Mouse (Mus musculus) cerebellum, adult 9-11 months (tissue): ENCODE data around the gene Nucks1.
A peak's percentile ranks its signal among the peaks of the same experiment; 100 is the strongest.

ENCODE experiments used
- DNase-seq: peaks from one replicate; pipeline ENCODE4 v3.0.0; 2022

Nucks1 gene

DNA sequence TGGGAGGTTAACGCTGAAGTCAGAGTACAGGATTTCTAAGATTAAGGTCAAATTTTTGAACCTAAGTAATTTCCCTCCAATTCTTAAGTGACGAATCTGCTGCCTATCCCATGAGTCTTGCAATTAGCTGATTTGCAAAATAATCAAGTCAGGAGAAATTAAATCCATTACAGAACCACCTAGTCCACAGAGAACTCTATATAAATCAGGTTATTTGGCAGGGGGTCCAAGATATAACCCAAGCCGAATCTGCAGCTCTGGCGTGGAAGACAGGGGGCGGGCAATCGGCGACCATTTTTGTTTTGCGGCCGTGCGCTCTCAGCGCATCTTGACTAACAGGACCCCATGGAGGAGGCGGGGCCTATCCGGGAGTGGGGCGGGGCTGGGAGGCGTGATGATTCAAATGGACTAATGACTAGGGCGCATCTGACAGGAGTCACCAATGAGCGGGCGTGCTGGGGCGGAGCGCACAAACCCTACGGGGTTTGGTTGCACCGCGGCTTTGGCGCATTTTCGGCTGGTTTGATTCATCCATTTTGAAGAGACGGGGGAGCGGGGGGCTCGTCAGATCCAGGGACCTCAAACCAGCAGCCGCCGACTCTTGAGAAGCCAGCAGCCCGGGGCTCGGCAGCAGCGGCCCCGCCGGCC lies at the start of gene Nucks1:
Gene Nucks1 (plus strand): TSS at position 534 of the 648 bp plus-strand sequence.
- peak; percentile 100 for DNase-seq

DNA sequence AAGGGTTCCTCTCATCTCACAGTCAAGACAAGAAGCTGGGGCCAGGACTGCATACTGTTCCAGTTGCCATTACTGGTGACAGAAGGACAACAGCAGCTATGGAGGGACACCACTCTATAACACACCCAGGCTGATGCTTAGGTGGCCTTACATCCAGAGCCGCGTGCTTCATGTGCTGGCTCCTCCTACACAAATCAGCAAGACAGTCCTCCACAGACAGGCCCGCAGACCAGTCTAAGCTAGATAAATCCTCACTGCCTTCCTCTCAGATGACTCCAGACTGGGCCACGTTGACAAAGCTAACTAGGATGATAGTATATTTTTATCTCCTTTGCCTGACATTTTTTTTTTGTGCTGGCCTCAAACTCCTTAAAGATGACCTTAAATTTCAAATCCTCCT lies 48.5 kb upstream of the Nucks1 start:
- no peak for DNase-seq

DNA sequence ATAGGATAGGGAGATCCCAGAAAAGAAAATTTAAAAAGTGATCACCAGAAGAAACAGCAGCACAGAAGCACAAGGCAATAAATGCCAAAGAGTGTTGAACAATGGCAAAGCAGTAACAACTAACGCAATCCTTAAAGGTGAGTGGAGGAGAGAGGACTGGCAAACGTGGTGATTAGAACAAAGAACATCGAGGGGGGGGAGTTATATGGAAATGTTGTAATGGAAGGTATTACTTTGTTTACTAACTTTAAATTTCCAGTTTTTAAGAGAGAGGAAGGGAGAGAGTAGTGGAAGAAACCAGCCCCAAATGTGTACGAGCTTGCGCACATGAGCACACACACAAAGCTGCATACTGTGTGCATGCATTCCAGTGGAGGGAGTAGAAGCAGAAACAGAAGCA lies 44.7 kb upstream of the Nucks1 start:
- DNase-seq, result no peak

DNA sequence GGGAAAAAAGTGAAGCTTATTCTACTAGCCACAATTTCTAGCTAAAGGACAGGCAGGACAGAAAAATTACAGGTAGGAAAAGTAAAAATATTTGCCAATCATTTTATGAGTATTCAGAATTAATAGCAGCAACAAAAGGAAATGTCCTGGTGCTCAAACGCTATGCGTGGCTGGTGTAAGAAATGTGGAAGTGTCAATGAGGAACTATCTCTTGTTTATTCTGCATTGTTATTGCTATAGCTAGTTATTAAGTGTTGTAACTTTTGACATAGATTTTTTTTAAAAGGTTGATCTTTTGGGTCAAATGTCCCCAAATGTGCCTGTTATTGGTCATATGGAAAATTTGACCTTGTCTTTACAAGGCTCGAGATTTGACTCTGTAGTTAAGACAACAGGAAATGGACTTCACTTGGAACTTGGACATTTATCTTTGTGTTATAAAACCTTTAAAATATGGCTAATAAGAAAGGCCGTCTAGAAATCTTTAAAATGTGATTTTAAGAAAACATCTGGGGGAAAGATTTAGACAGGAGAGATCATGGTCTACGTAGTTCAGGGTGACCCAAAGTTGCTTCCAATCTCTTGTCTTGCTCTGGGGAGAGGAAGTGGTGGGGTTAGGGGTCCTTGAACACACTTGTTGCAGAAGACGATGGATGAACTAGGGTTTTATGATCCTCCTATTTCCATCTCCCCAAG lies 43.9 kb upstream of the Nucks1 start:
- DNase-seq, result no peak

DNA sequence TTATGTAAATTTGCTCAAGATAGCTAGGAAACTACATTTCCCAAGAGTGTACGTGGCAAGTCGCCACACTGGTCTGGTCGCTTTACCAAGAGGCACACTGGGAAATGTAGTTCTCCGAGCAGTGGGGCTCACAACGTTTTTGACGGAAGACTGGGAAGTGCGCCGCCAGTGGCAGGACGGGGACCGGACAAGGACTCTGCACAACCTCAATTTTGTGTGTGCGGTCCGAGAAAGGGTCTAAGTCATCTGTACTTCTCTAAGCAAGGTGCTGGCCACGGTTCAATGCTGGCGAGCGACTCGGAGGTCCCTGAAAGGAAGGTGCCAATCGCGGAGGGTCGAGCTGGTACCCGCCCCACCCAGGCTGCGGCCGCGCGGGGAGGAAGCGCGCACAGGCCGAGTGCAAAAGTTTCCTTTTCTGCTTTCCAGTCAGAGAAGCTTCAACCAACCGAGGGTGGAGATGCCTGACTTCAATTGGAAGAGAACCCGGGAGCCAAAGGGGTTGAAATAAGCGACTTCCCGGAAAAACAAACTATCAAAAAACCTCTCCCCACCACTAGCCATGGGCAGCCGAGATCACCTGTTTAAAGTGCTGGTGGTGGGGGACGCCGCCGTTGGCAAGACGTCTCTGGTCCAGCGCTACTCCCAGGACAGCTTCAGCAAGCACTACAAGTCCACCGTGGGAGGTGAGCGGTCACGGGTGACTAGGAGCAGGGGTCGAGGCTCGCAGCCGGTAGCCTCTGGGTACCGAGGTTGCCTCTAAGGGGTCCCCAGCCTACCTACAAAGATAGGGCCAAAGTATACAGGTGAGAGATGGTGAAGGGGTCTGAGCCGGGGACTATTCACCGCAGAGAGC lies 43.0 kb upstream of the Nucks1 start, which contains the start of gene Rab29:
Gene Rab29 (plus strand): TSS at position 132 of the 853 bp plus-strand sequence.
- DNase-seq, result peak; percentile 79

DNA sequence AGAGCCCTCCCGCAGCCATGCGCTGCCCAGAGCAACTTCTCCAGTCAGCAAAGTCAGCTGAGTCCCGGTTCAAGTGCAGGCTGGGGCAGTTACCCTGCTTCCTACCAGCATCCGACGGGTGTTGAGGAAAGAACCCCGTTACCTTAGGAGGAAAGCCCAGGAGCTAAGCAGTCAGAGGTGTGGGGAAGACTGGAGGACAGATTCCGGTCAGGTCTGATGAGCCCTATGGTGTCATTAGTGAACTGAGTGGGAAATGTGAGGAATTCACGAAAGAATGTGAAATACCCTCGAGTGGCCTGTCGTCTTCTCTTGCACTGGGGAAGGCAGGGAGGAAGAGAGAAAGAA lies 42.4 kb upstream of the Nucks1 start:
- DNase-seq, result no peak

DNA sequence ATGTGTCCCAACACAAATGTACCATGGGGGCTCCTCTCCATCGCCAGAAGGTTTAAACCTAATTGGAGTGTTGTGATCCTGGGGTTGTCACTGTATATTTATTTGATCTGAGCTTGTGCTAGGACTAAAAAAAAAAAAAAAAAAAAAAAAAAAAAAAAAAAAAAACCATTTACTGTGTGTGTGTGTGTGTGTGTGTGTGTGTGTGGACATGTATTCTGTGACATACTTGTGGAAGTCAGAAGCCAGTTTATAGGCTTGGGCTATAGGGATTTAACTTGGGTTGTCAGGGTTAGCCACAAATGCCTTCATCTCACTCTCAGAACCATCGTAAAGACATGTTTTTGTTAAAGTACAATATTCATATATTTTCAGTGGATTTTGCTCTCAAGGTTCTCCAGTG lies 40.8 kb upstream of the Nucks1 start:
- DNase-seq, result no peak

DNA sequence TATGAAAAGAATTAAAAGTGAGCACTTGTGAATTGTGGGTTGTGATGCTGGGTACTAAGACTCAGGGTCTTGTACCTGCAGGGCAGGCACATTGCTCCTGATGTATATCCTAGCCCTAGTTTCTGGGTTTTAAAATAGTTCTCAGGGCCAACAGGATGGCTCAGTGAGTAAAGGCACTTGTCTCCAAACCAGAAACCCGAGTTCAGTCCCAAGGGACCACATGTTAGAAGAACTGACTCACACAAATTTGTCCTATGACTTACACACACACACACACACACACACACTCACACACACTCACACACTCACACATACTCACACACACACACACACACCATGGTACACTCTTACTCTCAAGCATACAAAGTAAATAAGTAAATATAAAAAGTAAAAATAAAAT lies 37.5 kb upstream of the Nucks1 start:
- DNase-seq, result no peak

DNA sequence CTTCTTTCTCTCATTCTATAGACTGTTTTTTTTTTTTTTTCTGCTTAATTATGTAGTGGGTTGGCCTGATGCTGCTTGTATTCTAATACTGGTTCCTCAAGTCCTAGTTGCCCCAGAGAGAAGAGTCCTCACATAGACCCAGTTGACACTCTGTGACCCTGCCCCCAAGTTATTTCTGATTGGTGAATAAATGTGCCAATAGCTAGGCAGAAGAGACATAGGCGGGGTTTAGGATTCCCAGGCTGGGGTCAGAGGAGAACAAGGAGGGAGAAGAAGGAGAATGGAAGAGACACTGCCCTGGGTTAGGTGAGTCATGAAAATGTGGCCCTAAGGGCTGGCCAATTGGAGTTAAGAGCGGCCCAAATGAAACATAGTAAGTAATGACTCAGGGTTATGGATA lies 30.5 kb upstream of the Nucks1 start:
- no peak for DNase-seq

DNA sequence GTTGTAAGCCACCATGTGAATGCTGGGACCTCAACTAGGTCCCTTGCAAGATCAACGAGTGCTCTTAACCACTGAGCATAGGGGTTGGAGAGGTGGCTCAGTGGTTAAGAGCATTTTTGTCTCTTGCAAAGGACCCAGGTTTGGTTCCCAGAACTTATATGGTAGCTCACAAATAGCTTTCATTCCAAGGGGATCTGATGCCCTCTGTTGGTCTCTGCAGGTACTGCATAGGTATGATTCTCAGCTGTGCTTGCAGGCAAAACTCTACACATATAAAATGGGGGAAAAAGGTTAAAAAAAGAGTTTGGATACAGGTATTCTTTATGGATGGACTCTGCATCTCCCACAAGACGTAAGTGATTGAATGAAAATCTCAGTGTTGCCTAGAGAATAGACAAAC lies 27.5 kb upstream of the Nucks1 start:
- DNase-seq, result no peak

DNA sequence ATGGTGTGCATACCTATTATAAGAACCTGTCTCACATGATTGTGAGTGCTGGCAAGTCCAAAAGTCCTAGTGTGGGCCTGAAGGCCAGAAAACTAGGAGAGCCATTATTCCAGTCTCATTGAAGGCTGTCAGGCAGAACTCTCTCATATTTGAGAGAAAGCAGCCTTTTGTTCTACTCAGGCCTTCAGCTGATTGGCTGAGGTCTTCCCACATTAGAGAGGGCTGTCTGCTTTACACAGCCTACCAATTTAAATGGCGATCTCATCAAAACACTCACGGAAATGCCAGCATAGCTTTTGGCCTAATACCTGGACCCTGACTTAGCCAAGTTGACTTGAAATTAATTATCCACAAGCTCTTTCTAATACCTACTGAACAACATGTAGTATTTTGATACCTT lies 24.2 kb upstream of the Nucks1 start:
- DNase-seq, result no peak

DNA sequence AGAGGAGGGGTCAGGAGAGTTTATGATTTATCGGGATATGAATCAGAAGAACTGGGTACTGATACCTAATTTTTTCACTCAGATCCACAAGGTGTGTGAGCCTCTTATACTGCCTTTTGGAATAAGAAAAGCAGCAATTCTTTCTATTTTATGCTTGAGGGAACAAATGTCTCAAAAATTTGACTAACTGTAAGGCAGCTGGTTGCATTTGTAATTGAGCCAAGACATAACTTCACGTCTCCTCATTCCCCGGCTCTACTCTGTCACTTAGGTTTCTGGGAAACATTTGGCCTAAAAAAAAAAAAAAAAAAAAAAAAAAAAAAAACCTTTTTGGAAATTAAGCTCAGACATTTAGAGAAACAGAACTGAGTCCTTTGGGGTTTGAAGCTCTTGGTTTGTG lies 23.7 kb upstream of the Nucks1 start:
- no peak for DNase-seq

DNA sequence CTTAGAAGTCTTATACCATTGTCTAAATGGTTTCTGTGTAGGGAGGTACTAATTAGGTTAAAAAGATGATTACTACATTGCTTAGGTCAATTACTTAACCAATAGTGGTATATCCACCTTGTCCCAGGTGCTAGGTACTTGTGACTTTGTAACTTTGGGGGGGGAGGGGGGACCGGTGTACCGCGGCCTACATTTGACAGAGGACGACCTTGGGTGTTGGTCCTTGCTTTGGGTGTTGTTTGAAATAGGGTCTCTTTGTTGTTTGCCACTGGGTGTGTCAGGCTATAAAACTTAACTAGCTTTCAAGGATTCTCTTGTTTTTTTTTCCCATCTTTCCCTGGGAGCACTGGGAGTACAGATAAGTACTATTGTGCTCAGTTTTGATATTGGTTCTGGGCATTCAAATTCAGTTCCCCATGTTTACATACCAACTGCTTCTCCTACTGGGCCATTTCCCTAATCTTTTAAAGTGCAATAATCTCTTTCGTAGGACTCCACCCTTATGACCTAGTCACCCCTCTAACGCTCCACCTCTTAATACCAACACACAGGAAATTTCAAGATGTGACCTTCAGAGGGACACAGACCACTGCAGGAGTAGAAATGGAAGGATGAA lies 20.2 kb upstream of the Nucks1 start:
- no peak for DNase-seq

DNA sequence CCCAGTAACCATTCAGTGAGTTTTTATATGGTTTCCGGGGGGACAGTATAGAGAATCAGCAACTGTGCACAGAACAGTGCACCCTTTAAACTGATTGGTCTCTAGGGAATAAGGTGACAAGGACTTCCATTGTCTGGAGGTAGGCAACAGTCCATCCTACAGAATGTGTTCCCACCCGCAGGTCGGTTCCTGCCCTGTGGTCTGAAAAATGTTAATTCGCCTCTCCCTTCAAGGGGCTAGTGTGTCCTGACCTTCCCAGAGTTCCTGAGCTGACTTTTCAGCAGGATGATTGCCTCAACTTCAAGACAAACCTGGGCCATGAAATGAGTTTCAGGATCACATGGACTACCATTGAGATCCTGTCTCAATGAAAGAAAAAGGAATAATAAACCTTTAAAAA lies 18.9 kb upstream of the Nucks1 start:
- DNase-seq, result no peak

DNA sequence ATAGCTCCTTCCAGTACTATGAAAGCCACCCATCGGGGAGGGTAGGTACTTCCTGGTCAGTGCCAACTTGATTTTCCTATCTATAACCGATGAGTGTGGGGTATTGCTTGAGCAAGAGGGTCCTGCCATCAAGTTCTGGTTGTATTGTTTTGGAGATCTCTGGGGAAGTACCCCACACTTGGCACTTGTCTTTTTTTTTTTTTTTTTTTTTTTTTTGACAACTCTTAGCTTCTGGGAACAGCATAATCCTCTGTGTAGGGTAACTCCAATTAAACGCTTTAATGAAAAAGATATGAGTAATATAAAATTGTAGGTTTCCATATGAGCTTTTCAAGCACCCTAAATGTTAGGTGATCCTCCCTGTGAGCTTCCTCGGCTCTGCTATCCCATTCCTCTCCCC lies 7.7 kb upstream of the Nucks1 start:
- DNase-seq, result no peak

DNA sequence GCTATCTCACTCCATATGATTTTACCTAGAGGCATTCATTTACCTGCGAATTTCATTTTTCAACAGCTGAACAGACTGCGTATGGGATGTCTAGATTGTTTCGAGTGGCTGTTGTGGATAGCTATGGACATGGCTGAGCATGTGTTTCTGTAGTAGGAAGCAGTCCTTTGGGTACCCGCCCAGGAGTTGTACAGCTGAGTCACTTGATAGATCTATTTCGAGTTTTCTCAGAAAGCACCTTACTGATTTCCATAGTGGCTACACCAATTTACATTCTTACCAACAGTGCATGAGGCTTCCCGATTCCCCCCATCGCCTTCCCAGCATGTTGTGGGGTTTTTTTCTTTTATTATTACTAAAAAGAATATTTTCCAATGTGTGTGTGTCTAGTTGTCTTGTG lies 7.1 kb upstream of the Nucks1 start:
- DNase-seq, result no peak

DNA sequence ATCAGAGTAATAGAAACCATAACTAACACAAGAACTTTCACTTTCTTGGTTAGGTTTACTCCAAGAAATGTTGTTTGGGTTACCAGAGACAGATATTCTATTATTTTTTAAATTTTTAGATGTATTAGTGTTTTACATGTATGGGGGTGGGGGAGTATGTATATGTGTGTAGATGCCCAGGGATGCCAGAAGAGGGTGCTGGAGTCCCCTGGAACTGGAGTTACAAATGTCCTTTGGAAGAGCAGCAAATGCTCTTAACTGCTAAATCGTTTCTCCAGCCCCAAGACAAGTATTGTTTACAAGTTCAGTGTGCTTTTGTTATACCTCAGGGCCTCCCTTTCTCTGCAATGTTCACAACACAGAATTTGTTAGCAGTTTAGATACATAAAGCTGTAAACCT lies 4.8 kb upstream of the Nucks1 start:
- no peak for DNase-seq

DNA sequence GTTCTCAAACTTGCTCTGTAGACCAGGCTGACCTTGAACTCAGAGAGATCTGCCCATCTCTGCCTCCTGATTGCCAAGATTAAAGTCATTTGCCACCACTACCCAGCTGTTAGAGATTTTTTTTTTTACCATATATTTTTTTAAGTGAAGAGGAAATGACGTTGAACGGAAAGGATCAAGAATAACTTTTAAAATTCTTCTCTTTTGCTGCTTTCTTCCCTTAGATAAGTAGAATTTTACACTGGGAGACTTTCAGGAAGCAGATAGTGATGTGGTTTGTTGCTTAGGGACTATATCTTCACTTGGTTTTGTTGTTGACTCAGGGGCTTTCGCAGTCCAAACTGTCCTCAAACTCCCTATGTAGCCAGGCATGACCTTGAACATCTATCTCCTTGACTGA lies 1.9 kb upstream of the Nucks1 start:
- DNase-seq, result no peak

DNA sequence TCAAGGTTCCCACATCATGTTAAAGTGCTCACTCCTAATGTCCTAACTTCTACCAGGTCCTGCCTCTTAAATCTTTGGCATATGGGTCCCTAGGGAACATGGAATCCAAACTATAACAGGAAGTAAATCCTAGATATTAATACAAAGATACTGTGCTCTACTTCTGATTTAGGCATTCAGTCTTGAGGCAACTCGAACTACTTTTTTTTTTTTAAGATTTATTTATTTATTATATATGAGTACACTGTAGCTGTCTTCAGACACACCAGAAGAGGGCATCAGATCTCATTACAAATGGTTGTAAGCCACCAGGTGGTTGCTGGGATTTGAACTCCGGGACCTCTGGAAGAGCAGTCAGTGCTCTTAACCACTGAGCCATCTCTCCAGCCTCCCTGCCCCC lies 1.1 kb upstream of the Nucks1 start:
- DNase-seq, result peak; percentile 30

DNA sequence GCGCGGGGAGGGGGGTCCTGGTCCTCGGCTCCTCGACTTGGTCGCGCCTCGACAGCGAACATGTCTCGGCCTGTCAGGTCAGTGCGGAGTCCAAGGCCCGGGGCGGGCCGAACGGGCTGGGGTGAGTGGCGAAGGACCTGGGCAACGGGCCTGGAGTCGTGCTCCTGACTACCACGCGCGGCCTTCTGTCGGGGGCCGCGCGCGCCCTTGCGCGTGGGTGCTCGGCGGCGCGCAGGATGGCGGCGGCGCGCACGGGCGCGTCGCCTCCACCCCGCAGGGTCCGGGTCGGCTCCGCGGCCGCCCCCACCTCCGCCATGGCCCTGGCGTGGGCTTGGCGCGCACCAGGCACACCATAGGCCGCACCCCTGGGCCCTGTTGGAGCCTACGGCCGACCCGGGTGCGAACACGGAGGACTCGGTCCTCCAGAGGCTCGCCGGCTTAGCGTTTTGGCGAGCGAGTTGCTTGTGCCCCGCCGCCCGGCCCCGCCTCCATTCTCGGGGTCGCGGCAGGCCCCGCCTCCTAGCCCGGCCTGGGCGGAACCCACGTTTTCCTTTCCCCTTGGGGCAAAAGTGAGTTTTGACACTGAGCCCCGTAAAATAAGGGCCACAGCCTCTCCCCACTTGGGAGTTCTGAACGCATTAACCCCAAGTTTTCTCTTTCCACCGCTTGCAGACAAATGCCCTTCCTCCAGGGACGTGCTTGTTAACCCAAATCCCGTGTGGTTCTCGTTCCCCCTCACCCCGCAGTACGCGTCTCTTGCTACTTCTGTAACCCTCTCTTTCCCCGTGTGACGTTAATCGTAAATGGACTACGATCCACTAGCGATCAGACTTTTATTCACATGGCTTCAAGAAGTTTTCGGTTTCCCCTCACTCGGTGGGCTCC lies 582 bp downstream of the Nucks1 start:
- peak; percentile 79 for DNase-seq

DNA sequence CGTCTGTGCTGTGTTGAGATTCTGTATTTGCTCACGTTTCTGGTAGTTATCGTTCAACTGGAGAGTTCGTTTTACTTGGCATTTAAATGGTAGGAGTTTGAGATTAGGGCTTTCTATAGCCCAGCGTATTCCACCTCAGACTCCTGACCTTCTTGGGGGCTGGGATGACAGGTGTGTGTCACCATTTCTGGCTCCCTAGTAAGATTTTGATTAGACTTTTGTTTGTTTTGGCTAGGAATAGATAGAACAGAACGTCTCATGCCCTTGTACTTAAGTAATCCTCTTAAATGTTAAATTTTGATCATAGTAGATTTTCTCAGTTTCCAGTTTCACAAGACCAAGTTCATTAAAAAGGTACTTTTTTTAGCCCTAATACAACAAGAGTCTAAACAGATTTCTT lies 7.3 kb downstream of the Nucks1 start:
- DNase-seq, result no peak

DNA sequence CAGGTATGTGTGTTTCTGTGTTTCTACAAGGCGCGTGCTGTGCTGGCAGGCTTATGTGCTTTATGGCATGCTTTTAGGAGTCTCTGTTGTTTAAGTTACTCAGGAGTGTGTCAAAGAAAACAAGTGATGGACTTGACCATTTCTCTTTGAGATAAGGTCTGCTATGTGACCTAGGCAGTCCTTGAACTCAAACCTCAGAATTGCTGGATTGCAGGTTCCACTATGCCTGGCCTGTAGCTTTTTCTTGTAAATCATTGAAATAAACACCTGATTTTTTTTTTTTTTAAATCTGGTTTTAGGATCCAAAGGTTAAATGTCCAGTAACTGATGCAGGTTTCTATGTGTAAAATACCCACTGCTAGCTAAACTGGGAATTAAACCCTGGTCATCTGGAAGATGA lies 8.7 kb downstream of the Nucks1 start:
- DNase-seq, result no peak

DNA sequence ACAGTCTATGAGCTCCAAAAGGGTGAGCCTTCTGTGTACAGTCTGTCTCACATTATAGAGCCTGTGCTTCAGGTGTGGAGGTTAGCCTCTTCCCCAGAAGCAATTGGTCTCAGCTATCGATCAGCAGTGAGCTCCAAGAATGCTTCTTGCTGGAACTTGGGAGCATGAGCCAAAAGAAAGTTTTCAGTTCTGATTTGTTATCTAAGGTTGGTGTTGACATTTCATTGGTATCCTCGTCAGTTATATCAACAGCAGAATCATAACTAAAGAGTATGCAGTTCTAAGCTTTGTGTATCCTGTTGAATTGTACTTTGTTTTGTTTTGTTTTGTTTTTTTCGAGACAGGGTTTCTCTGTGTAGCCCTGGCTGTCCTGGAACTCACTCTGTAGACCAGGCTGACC lies 11.8 kb downstream of the Nucks1 start:
- no peak for DNase-seq
